Mouse (Mus musculus): ENCODE results near the gene Gm8947. TPM values are rescaled to one million over a fixed set of nuclear protein-coding genes. Genes with fewer than 3 reads are reported as not detected.

Gm8947 gene
- not detected for total RNA-seq (2023)

DNA sequence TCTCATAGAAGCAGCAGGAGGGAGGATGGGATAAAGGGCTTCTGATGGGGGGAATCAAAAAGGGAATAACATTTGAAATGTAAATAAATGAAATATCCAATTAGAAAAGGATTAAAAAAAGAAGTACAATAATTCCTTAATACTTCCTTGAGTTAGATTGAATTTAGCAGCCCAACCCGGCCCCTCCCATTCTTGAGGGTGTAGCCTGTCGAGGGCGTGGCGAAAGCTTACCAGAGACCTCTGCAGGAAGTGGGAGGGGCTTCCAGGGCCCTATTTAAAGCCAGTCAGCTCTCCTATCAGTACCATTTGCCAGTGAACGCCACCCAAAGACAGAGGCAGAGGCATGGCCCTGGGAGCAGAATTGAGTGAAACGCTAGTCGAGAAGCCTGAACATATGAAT lies at the start of gene Gm8947:
Gene Gm8947 (plus strand): TSS at position 302 of the 400 bp plus-strand sequence.

DNA sequence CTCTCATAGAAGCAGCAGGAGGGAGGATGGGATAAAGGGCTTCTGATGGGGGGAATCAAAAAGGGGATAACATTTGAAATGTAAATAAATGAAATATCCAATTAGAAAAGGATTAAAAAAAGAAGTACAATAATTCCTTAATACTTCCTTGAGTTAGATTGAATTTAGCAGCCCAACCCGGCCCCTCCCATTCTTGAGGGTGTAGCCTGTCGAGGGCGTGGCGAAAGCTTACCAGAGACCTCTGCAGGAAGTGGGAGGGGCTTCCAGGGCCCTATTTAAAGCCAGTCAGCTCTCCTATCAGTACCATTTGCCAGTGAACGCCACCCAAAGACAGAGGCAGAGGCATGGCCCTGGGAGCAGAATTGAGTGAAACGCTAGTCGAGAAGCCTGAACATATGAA lies 9.9 kb upstream of the Gm8947 start, which contains the start of gene Gm47985:
Gene Gm47985 (plus strand): TSS at position 272 of the 400 bp plus-strand sequence.

DNA sequence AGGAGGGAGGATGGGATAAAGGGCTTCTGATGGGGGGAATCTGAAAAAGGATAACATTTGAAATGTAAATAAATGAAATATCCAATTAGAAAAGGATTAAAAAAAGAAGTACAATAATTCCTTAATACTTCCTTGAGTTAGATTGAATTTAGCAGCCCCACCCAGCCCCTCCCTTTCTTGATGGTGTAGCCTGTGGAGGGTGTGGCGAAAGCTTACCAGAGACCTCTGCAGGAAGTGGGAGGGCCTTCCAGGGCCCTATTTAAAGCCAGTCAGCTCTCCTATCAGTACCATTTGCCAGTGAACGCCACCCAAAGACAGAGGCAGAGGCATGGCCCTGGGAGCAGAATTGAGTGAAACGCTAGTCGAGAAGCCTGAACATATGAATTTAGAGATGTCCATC lies 5.9 kb downstream of the Gm8947 start, which contains the start of gene Gm47995:
Gene Gm47995 (plus strand): TSS at position 329 of the 400 bp plus-strand sequence.

DNA sequence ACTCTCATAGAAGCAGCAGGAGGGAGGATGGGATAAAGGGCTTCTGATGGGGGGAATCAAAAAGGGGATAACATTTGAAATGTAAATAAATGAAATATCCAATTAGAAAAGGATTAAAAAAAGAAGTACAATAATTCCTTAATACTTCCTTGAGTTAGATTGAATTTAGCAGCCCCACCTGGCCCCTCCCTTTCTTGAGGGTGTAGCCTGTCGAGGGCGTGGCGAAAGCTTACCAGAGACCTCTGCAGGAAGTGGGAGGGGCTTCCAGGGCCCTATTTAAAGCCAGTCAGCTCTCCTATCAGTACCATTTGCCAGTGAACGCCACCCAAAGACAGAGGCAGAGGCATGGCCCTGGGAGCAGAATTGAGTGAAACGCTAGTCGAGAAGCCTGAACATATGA lies 11.6 kb downstream of the Gm8947 start, which contains the start of gene 3110040M04Rik:
Gene 3110040M04Rik (plus strand): TSS at position 304 of the 400 bp plus-strand sequence.

DNA sequence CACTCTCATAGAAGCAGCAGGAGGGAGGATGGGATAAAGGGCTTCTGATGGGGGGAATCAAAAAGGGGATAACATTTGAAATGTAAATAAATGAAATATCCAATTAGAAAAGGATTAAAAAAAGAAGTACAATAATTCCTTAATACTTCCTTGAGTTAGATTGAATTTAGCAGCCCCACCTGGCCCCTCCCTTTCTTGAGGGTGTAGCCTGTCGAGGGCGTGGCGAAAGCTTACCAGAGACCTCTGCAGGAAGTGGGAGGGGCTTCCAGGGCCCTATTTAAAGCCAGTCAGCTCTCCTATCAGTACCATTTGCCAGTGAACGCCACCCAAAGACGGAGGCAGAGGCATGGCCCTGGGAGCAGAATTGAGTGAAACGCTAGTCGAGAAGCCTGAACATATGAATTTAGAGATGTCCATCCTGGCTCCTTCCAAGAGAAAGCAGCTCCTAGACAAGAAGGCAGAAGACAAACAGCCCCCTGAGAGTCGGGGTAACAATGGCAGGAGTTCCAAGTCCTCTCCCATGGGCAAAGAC lies 17.7 kb downstream of the Gm8947 start, which contains the start of gene Gm47996:
Gene Gm47996 (plus strand): TSS at position 308 of the 532 bp plus-strand sequence.

Other genes starting within 250 kb of the Gm8947 start
- gene Hmcn1, start 198.9 kb upstream of the Gm8947 start, total RNA-seq (2023) = 0.21 TPM
- gene Gm47985, start 9.8 kb upstream of the Gm8947 start, total RNA-seq (2023) = not detected
- gene Gm47995, start 6.1 kb downstream of the Gm8947 start, total RNA-seq (2023) = 0.88 TPM
- not detected for gene 3110040M04Rik, start 11.7 kb downstream of the Gm8947 start, total RNA-seq (2023)
- gene Gm47996, start 17.8 kb downstream of the Gm8947 start, total RNA-seq (2023) = not detected
- 217 TPM for gene Ivns1abp, start 152.1 kb downstream of the Gm8947 start, total RNA-seq (2023)
- gene Swt1, start 236.1 kb downstream of the Gm8947 start, total RNA-seq (2023) = 51.6 TPM
- 25.4 TPM for gene Trmt1l, start 236.2 kb downstream of the Gm8947 start, total RNA-seq (2023)